Mouse (Mus musculus) spleen, postnatal 36 days (tissue): ENCODE results near the gene Anxa11.
"Not testable (repeated sequence)": the region's sequence is repeated elsewhere in the genome, so short reads cannot be mapped to it uniquely, and the experiment has no call there.

ENCODE experiments used
- DNase-seq, 2 experiments: peaks; one replicate each; pipeline ENCODE4 v3.0.0; 2022; ENCODE audit warnings: low spot score in 2 of 2, mixed read lengths in 1 of 2

The Anxa11 gene

GRCm38 (mm10) chr14:25841991-25842687 lies at the start of gene Anxa11:
Gene Anxa11, plus strand, starts transcription at chr14:25842156.
- DNase-seq = peak; percentile 89 to 90

- no peak for DNase-seq
These were observed 47.6 kb upstream of the Anxa11 start for GRCm38 (mm10) chr14:25794331-25794730.

- DNase-seq = no peak
These were observed 46.9 kb upstream of the Anxa11 start for GRCm38 (mm10) chr14:25795067-25795466.

- no peak for DNase-seq
These were observed 46.3 kb upstream of the Anxa11 start for GRCm38 (mm10) chr14:25795561-25796174.

GRCm38 (mm10) chr14:25796619-25797018 lies 45.3 kb upstream of the Anxa11 start:
- DNase-seq = no peak

DNA sequence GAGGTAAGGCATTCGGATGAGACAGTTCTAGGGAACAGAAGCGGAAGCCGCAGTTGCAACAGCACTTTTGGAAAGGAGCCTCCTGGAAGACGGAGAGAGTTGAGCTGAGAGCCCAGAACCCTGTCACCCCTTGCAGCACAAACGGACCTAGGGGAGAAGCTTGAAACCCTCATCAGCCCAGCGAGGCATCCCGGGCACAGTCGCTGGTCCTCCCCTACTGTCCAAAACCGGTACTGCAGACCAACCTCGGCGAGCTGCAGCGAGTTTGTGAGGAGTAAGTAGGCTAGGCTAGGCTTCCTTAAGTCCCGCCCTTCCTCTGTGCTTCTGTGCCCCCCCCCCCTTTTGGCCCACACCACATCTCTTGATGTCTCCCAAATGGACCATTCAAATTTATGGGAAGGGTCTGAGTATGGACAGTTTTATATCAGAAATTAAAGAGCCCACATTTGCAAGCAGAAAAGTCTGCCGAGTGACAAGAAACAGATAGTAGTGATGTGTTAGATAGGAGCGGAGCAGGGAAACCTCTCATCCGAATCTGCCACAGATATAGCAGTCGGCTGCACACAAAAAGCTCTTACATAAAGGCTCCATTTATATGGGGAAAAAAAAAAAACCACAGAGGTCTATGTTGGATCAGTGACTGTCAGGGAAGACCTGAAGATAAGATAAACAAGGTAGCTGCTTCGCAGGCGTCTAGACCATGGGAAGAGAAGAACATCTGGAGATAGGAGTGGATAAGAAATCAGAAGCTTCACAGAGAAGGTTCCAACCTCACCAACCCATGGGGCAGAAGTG lies 41.6 kb upstream of the Anxa11 start:
- DNase-seq = peak; percentile 58 to 67

- DNase-seq = no peak
These were observed 39.4 kb upstream of the Anxa11 start for GRCm38 (mm10) chr14:25802511-25802910.

GRCm38 (mm10) chr14:25803246-25803809 lies 38.6 kb upstream of the Anxa11 start:
- no peak for DNase-seq

DNA sequence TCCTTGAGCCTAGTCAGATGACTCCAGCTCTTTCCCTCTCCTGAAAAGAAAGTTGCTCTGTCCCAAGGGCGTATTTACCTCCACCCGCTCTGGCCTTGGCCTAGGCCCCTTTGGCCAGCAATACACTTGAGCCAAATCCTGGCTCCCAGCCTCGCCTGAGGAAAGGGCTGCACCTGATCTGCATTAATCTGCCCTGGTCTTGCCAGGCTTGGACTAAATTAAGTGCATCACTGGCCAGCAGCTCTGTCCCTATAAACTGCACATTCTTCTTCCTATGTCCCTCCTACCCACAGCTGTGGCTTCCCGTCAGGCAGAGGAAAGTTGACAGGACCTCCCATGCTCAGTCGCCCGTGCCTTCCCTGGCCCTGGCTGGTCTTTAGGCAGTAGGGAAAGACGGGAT lies 36.1 kb upstream of the Anxa11 start:
- DNase-seq = no peak

DNA sequence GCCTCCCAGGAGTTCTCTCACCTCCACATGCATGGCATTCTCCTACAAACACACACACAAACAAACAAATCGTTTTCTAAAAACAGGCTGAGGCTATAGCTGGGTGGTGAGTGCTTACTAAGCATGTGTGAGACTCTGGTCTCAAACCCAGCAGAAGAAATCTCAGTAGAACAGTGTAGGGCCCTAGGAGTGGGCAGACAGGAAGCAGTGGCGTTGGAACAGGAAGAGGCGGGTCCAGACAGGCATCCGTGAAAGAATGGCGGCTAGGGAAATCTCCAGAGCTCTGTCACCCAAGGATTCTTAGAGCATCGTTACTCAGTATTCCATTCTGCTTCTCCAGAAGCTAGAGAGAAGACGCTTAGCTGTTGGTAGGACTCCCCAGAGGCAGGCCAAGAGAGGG lies 35.4 kb upstream of the Anxa11 start:
- no peak for DNase-seq

GRCm38 (mm10) chr14:25811026-25811425 lies 30.9 kb upstream of the Anxa11 start:
- not testable (repeated sequence) for DNase-seq

GRCm38 (mm10) chr14:25814140-25814539 lies 27.8 kb upstream of the Anxa11 start:
- DNase-seq = no peak

GRCm38 (mm10) chr14:25816416-25816815 lies 25.5 kb upstream of the Anxa11 start:
- DNase-seq = no peak

DNA sequence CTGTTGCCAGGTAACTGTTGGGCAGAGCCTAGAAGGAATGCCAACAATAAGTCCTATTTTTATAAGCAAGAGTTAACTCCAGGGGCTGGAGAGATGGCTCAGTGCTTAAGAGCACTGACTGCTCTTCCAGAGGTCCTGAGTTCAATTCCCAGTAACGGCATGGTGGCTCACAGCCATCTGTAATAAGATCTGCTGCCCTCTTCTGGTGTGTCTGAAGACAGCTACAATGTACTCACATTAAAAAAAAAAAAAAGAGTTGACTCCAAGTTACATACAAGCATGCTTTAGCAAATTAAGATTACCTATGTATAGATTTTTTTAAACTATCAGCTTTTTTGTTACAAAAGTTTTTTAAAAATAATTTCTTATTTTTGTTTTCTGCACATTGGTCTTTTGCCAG lies 19.4 kb upstream of the Anxa11 start:
- DNase-seq = no peak

- DNase-seq = no peak
These were observed 17.0 kb upstream of the Anxa11 start for GRCm38 (mm10) chr14:25824995-25825394.

DNA sequence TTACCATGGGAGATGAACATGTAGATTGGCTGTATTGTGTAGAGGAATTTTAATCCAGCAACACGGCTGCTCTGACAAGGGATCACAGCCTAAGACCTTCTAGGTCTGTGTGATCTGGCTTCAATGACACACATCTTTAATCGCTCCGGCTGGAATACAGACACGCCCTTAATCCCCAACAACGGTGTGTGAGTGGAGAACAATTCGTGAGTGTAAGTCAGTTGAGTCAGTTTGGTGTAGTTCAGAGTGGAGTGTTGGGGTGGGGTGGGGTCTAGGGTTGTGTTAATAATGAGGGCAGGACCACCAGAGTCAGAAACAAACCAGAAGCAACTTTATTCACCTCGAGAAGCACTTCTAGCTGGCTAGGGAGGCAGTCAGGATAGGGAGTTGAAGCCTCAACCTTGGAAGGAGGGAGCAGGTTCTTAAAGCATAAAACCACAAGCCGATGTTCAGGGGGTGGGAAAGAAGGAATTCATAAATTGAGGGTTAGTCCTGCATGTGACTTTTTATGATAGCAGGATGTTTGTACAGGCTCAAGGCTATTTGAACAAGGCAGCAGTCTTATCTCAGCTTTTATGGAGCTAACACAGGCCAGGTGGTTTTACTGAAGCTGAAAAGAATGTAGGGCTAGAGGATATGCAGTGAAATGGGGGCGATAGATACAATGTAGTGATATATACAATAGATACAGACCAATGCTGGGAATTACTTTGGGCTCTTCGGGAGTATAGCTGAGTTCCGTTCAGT lies 15.9 kb upstream of the Anxa11 start:
- no peak for DNase-seq

DNA sequence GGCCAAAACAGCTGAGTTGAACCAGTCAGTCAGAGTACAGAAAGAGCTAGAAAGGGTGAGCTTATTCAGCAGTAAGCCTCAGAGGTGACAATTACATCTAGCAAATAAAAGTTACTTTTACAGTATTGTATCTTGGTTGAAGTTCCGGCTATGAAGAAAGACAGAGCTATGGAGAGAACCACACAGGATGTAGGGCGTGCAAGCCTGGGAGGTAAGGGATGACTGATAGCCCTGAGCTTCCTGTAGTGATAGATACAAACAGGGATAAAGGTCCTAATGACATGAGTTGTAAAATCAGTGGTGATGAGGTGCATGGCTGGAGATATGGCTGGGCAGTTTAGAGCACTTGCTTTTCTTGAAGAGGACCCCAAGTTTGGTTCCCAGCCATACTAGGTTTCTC lies 15.1 kb upstream of the Anxa11 start:
- DNase-seq = no peak

DNA sequence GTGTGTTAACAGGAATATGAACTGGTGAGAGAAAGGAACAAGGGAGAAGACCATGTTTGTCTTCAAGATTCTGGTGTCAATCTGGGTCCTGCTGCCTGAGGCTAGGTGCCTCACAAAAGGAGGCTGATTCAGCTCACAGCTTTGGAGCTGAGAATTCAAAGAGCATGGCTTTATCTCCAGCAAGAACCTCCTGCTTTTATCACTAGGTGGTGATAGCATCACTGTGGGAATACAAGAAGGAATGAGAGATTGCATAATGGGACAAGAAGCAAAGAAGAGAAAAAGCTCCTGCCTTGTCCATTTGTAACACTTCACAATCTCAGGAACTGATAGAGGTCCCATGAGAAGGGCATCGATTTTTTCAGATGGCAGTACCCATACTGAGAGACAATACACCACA lies 10.6 kb upstream of the Anxa11 start:
- DNase-seq = no peak

DNA sequence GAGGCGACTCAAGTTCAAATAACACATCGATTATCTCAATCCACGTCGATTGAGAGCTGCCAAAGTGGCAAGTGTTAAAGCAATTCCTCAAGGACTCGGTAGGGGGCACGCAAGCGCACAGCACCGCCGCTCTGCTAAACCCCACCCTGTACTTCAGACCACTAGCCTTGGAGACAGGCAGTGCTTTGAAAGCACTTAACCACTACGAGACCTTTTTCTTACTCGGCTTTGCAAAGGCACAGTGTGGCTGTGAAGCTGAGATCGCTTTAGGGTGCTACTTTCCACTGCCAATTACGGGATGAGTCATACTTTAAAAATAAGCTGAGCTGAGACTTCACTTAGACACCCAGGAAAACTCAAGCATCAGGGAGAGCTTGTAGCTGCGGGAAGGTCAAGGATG lies 9.7 kb upstream of the Anxa11 start:
- peak; percentile 40 to 46 for DNase-seq

- no peak for DNase-seq
These were observed 3.5 kb upstream of the Anxa11 start for GRCm38 (mm10) chr14:25838411-25838810.

GRCm38 (mm10) chr14:25839791-25840190 lies 2.2 kb upstream of the Anxa11 start:
- DNase-seq = no peak

DNA sequence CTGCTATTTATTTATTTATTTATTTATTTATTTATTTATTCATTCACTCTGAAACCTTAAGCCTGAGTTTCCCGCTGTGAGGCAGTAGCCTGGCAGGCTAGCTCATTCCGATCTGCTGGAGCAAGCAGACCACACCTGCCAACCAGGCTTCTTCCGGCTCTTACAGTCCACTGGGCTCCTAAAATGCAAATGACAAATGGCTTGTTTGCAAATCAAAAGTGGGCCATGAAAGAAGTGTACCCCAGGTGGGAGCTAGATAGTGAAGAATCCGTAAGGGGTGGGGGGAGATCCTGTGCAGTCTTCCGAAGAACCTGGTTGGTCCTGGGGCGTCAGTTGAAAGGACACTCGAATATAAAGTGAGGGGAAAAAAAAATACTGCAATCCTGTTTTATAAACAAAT lies 995 bp upstream of the Anxa11 start:
- no peak for DNase-seq
